Mouse (Mus musculus) forebrain, embryonic 14.5 days (tissue): Measurements from ENCODE around the gene Sema6d. TPM values are rescaled to one million over a fixed set of nuclear protein-coding genes. Genes with fewer than 3 reads are reported as not detected.

ENCODE experiments used
- ATAC-seq: fragments of 200-750 bp; cut with Nextera tagmentation; 2 replicates; pipeline ENCODE4 v1.8.0; 2017; ENCODE audit warnings: mild to moderate bottlenecking, moderate library complexity
- DNase-seq: peaks from one replicate; pipeline ENCODE4 v3.0.0-alpha.2; 2015; ENCODE audit warnings: low spot score
- H3K27ac ChIP-seq: fragments of 300-500 bp; sonication (generic); 2 replicates; pipeline ENCODE4 v1.5.1; 2014; ENCODE audit warnings: low read depth, mild to moderate bottlenecking, control low read depth, low read length, moderate library complexity
- H3K27me3 ChIP-seq: fragments of 300-500 bp; sonication (generic); replicated peaks from 2 replicates; pipeline ENCODE4 v1.6.1; 2014; ENCODE audit warnings: low read length, control low read depth, mixed read lengths; ENCODE audit not compliant: control insufficient read depth, insufficient read depth
- H3K36me3 ChIP-seq: fragments of 300-500 bp; sonication (generic); 2 replicates; pipeline ENCODE4 v1.6.1; 2014; ENCODE audit warnings: low read length, control low read depth; ENCODE audit not compliant: control insufficient read depth, insufficient read depth
- H3K4me1 ChIP-seq: fragments of 300-500 bp; sonication (generic); 2 replicates; pipeline ENCODE4 v1.6.1; 2014; ENCODE audit warnings: antibody characterized with exemption, low read length, control low read depth; ENCODE audit not compliant: control insufficient read depth, insufficient read depth
- H3K4me2 ChIP-seq: fragments of 300-500 bp; sonication (generic); 2 replicates; pipeline ENCODE4 v1.6.1; 2014; ENCODE audit warnings: mild to moderate bottlenecking, control low read depth, low read length
- H3K4me3 ChIP-seq: fragments of 300-500 bp; sonication (generic); 2 replicates; pipeline ENCODE4 v1.5.1; 2014; ENCODE audit warnings: low read depth, low read length, control low read depth
- H3K9ac ChIP-seq: fragments of 300-500 bp; sonication (generic); 2 replicates; pipeline ENCODE4 v1.6.1; 2014; ENCODE audit warnings: mild to moderate bottlenecking, low read length, control low read depth, moderate library complexity
- H3K9me3 ChIP-seq: fragments of 300-500 bp; sonication (generic); replicated peaks from 2 replicates; pipeline ENCODE4 v1.6.1; 2016; ENCODE audit warnings: low read length, control low read depth, mixed read lengths; ENCODE audit not compliant: control insufficient read depth
- WGBS: fragments of 180-500 bp; shearing (Covaris S2); extraction: QIAGEN DNeasy Blood & Tissue Kit; methylation state at CpG from one replicate; pipeline ENCODE4 v1.1.7; 2014; 5-methylcytosine and 5-hydroxymethylcytosine counted together
- polyA plus RNA-seq: library from polyadenylated mRNA; unstranded; fragments of >200 nt; fragmentation: Nextera tagmentation; extraction: Ambion mirVana; gene quantifications from 2 replicates; pipeline ENCODE4 v1.2.1, GENCODE M21; 2014

Sema6d gene
- polyA plus RNA-seq, 1 experiment from 2014 or later: 15.7 TPM

GRCm38 (mm10) chr2:124661316-124661715, 571.5 kb downstream of the Sema6d start:
- Histone ChIP-seq H3K27me3 (no peaks in the 10 kb centered on the region), H3K27ac (no peak overlapping the region), H3K36me3 (peaks cover 61% of the 10 kb centered on the region), H3K9ac (no peak overlapping the region), H3K4me3 (no peak overlapping the region), H3K4me2 (no peak overlapping the region), H3K4me1 (no peaks in the 10 kb centered on the region), H3K9me3 (no peaks in the 10 kb centered on the region)
- ATAC-seq (no peak), DNase-seq (no peak)
- WGBS: 94% methylated on average over 9 of the region's 9 CpGs

GRCm38 (mm10) chr2:124662257-124662656, 572.5 kb downstream of the Sema6d start:
- H3K9me3 ChIP-seq: no peaks in the 10 kb centered on the region
- ATAC-seq (no peak), DNase-seq (no peak)
- peaks cover 66% of the 10 kb centered on the region for H3K36me3 ChIP-seq
- no peak overlapping the region for H3K4me2 ChIP-seq
- H3K4me3 ChIP-seq: no peak overlapping the region
- H3K27ac ChIP-seq: no peak overlapping the region
- 68% methylated on average over 5 of the region's 5 CpGs for WGBS
- no peaks in the 10 kb centered on the region for H3K4me1 ChIP-seq
- no peaks in the 10 kb centered on the region for H3K27me3 ChIP-seq
- no peak overlapping the region for H3K9ac ChIP-seq

- H3K9me3 ChIP-seq: no peaks in the 10 kb centered on the region
- H3K4me1 ChIP-seq: no peaks in the 10 kb centered on the region
- H3K9ac ChIP-seq: no peak overlapping the region
- no peak overlapping the region for H3K4me2 ChIP-seq
- peaks cover 55% of the 10 kb centered on the region for H3K36me3 ChIP-seq
- WGBS: 94% methylated on average over 16 of the region's 16 CpGs
- H3K27ac ChIP-seq: no peak overlapping the region
- H3K4me3 ChIP-seq: no peak overlapping the region
- DNase-seq: no peak
- ATAC-seq: no peak
- no peaks in the 10 kb centered on the region for H3K27me3 ChIP-seq
Measured at GRCm38 (mm10) chr2:124664191-124664590, 574.4 kb downstream of the Sema6d start.

- ATAC-seq (no peak), DNase-seq (no peak)
- Histone ChIP-seq H3K36me3 (peaks cover 27% of the 10 kb centered on the region), H3K9ac (no peak overlapping the region), H3K27ac (no peak overlapping the region), H3K4me1 (no peaks in the 10 kb centered on the region), H3K9me3 (no peaks in the 10 kb centered on the region), H3K4me2 (no peak overlapping the region), H3K4me3 (no peak overlapping the region), H3K27me3 (no peaks in the 10 kb centered on the region)
- WGBS: 92% methylated on average over 1 of the region's 1 CpGs
Measured at GRCm38 (mm10) chr2:124668431-124668830, 578.7 kb downstream of the Sema6d start.

GRCm38 (mm10) chr2:124673117-124673516, 583.3 kb downstream of the Sema6d start:
- no peak for DNase-seq
- Histone ChIP-seq H3K4me2 (no peak overlapping the region), H3K36me3 (no peaks in the 10 kb centered on the region), H3K27me3 (no peaks in the 10 kb centered on the region), H3K4me3 (no peak overlapping the region), H3K9ac (no peak overlapping the region), H3K27ac (no peak overlapping the region), H3K4me1 (no peaks in the 10 kb centered on the region), H3K9me3 (no peaks in the 10 kb centered on the region)
- no peak for ATAC-seq

- no peak for ATAC-seq
- 86% methylated on average over 5 of the region's 5 CpGs for WGBS
- no peak overlapping the region for H3K27ac ChIP-seq
- H3K36me3 ChIP-seq: no peaks in the 10 kb centered on the region
- no peak overlapping the region for H3K4me2 ChIP-seq
- DNase-seq: no peak
- H3K9me3 ChIP-seq: no peaks in the 10 kb centered on the region
- no peaks in the 10 kb centered on the region for H3K4me1 ChIP-seq
- H3K4me3 ChIP-seq: no peak overlapping the region
- no peak overlapping the region for H3K9ac ChIP-seq
- H3K27me3 ChIP-seq: no peaks in the 10 kb centered on the region
Measured at GRCm38 (mm10) chr2:124684481-124684901, 594.7 kb downstream of the Sema6d start.

- Histone ChIP-seq H3K4me2 (no peak overlapping the region), H3K27me3 (no peaks in the 10 kb centered on the region), H3K27ac (no peak overlapping the region), H3K9me3 (no peaks in the 10 kb centered on the region), H3K4me1 (no peaks in the 10 kb centered on the region), H3K36me3 (no peaks in the 10 kb centered on the region), H3K9ac (no peak overlapping the region), H3K4me3 (no peak overlapping the region)
- DNase-seq (no peak), ATAC-seq (no peak)
- 97% methylated on average over 1 of the region's 1 CpGs for WGBS
Measured at GRCm38 (mm10) chr2:124690372-124690771, 600.6 kb downstream of the Sema6d start.

- no peak overlapping the region for H3K4me2 ChIP-seq
- WGBS: 89% methylated on average over 10 of the region's 10 CpGs
- no peak for ATAC-seq
- no peaks in the 10 kb centered on the region for H3K27me3 ChIP-seq
- H3K4me3 ChIP-seq: no peak overlapping the region
- H3K9ac ChIP-seq: no peak overlapping the region
- H3K27ac ChIP-seq: no peak overlapping the region
- no peaks in the 10 kb centered on the region for H3K4me1 ChIP-seq
- no peaks in the 10 kb centered on the region for H3K9me3 ChIP-seq
- no peaks in the 10 kb centered on the region for H3K36me3 ChIP-seq
- DNase-seq: no peak
Measured at GRCm38 (mm10) chr2:124702621-124703020, 612.9 kb downstream of the Sema6d start.

- ATAC-seq: no peak
- H3K9me3 ChIP-seq: no peaks in the 10 kb centered on the region
- H3K9ac ChIP-seq: no peak overlapping the region
- no peak for DNase-seq
- no peak overlapping the region for H3K4me2 ChIP-seq
- 73% methylated on average over 4 of the region's 4 CpGs for WGBS
- H3K27me3 ChIP-seq: no peaks in the 10 kb centered on the region
- no peak overlapping the region for H3K4me3 ChIP-seq
- H3K27ac ChIP-seq: no peak overlapping the region
- no peaks in the 10 kb centered on the region for H3K36me3 ChIP-seq
- H3K4me1 ChIP-seq: no peaks in the 10 kb centered on the region
Measured at GRCm38 (mm10) chr2:124704922-124705321, 615.2 kb downstream of the Sema6d start.
